Mouse (Mus musculus) liver, embryonic 14.5 days (tissue): ENCODE measurements around the gene Cacng2.

Experiments used
- CTCF ChIP-seq: IDR thresholded peaks from 2 replicates; pipeline ENCODE4 v1.5.1; 2016; ENCODE audit warnings: antibody characterized with exemption, low read depth, control low read depth
- EP300 ChIP-seq: IDR thresholded peaks from 2 replicates; pipeline ENCODE4 v1.6.1; 2016; ENCODE audit warnings: antibody characterized with exemption, low read depth

- TF ChIP-seq CTCF (peak; percentile 92), EP300 (no peak)
These were observed 137.5 kb downstream of the Cacng2 start for GRCm38 (mm10) chr15:77982195-77982939.
